Mouse (Mus musculus) hindbrain, embryonic 16.5 days (tissue): ENCODE data around the gene Tppp2. TPM values are rescaled to one million over a fixed set of nuclear protein-coding genes. Genes with fewer than 3 reads are reported as not detected.

ENCODE experiments used
- polyA plus RNA-seq: library from polyadenylated mRNA; unstranded; fragments of >200 nt; fragmentation: Nextera tagmentation; extraction: Ambion mirVana; gene quantifications from 2 replicates; pipeline ENCODE4 v1.2.1, GENCODE M21; 2015

The Tppp2 gene
- polyA plus RNA-seq, 1 experiment from 2014 or later, result not detected

Other genes with a start within 250 kb of the Tppp2 start
- not detected in 2 replicates for gene Gm17079, start 223.0 kb upstream of the Tppp2 start, polyA plus RNA-seq
- not detected in 2 replicates for gene Gm5800, start 201.2 kb upstream of the Tppp2 start, polyA plus RNA-seq
- gene Ang4, start 144.8 kb upstream of the Tppp2 start, polyA plus RNA-seq, result not detected in 2 replicates
- gene AY358078, start 118.4 kb upstream of the Tppp2 start, polyA plus RNA-seq, result not detected in 2 replicates
- gene Ear6, start 64.7 kb upstream of the Tppp2 start, polyA plus RNA-seq, result not detected in 2 replicates
- 80.4 and 88.1 TPM in 2 replicates for gene Mettl17, start 33.6 kb upstream of the Tppp2 start, polyA plus RNA-seq
- 1.5 and 1.9 TPM in 2 replicates for gene Slc39a2, start 25.5 kb upstream of the Tppp2 start, polyA plus RNA-seq
- gene Ndrg2, start 4.3 kb upstream of the Tppp2 start, polyA plus RNA-seq, result 338 and 429 TPM in 2 replicates
- not detected in 2 replicates for gene Rnase13, start 4.3 kb downstream of the Tppp2 start, polyA plus RNA-seq
- 63.4 and 74.4 TPM in 2 replicates for gene Arhgef40, start 66.3 kb downstream of the Tppp2 start, polyA plus RNA-seq
- 0.39 and 0.51 TPM in 2 replicates for gene Tmem253, start 97.2 kb downstream of the Tppp2 start, polyA plus RNA-seq
- 23.7 and 28.0 TPM in 2 replicates for gene Zfp219, start 102.3 kb downstream of the Tppp2 start, polyA plus RNA-seq
- gene Olfr221, start 124.0 kb downstream of the Tppp2 start, polyA plus RNA-seq, result not detected in 2 replicates
- 414 and 445 TPM in 2 replicates for gene Hnrnpc, start 185.6 kb downstream of the Tppp2 start, polyA plus RNA-seq
- 36.2 and 45.4 TPM in 2 replicates for gene Rpgrip1, start 192.3 kb downstream of the Tppp2 start, polyA plus RNA-seq